Mouse (Mus musculus) liver, embryonic 14.5 days (tissue): ENCODE data around the gene Rec8.

ENCODE experiments used
- CTCF ChIP-seq: IDR thresholded peaks from 2 replicates; pipeline ENCODE4 v1.5.1; 2016; ENCODE audit warnings: antibody characterized with exemption, low read depth, control low read depth
- EP300 ChIP-seq: IDR thresholded peaks from 2 replicates; pipeline ENCODE4 v1.6.1; 2016; ENCODE audit warnings: antibody characterized with exemption, low read depth

GRCm38 (mm10) chr14:55604823-55605222, 13.0 kb upstream of the Rec8 start:
- no peak for TF ChIP-seq CTCF
- TF ChIP-seq EP300, result no peak
